Mouse (Mus musculus) layer of hippocampus, adult 6 months (tissue): ENCODE measurements around the gene Jmy. TPM values are rescaled to one million over a fixed set of nuclear protein-coding genes. Genes with fewer than 3 reads are reported as not detected.

Experiments used
- long read RNA-seq, 2 experiments: library from polyadenylated mRNA; unstranded; transcript quantifications; one replicate each; pipeline ENCODE4 v2.0.0; 2019 to 2020
- polyA plus RNA-seq: library from polyadenylated mRNA; unstranded; fragments of <200 nt; fragmentation: Nextera tagmentation; gene quantifications from 2 replicates; pipeline ENCODE4 v1.2.3, GENCODE M21; 2021

Jmy gene
- 2.1 and 2.6 TPM in 2 replicates for polyA plus RNA-seq
- long read RNA-seq, experiment 1, partial matches to known transcripts = 7 of 9 reads
- long read RNA-seq, experiment 1, other reads (novel, unspliced or antisense) = 2 of 9 reads
- long read RNA-seq, experiment 2, partial matches to known transcripts = 2 of 5 reads
- long read RNA-seq, experiment 2, other reads (novel, unspliced or antisense) = 3 of 5 reads

GRCm38 (mm10) chr13:93499167-93499972 is at the start of gene Jmy:
Gene Jmy (minus strand): TSS chr13:93499808.

Other genes starting within 250 kb of the Jmy start
- gene Homer1, start 200.2 kb downstream of the Jmy start, polyA plus RNA-seq = 13.7 and 14.5 TPM in 2 replicates
- 0.58 TPM in 1 of 2 replicates, not detected in the other for gene Bhmt, start 138.2 kb upstream of the Jmy start, polyA plus RNA-seq
- 0.16 TPM in 1 of 2 replicates, not detected in the other for gene Bhmt2, start 174.5 kb upstream of the Jmy start, polyA plus RNA-seq
- 0.06 and 0.31 TPM in 2 replicates for gene Dmgdh, start 174.6 kb upstream of the Jmy start, polyA plus RNA-seq